Mouse (Mus musculus) MEL (cell line): ENCODE measurements at regions not wholly inside any gene's neighbourhood (a gene's known extent, or its start where the extent isn't known, plus 50 kb on each side); places are given as distances from the start of the nearest gene placed in this dataset.
A peak's percentile ranks its signal among the peaks of the same experiment; 100 is the strongest.

Experiments
- DNase-seq: peaks from one replicate; pipeline ENCODE4 v3.0.0; 2011; ENCODE audit warnings: low read depth, low spot score
- H3K27ac ChIP-seq: 2 replicates; pipeline ENCODE4 v1.5.1; 2012; ENCODE audit warnings: low read depth, mild to moderate bottlenecking, control low read depth, low read length, moderate library complexity; ENCODE audit not compliant: control insufficient read depth
- H3K27me3 ChIP-seq, 2 experiments: fragments of 150-350 bp in 1 of 2; sonication (generic) in 1 of 2; 2 replicates each; pipeline ENCODE4 v1.6.1; 2012; ENCODE audit warnings: low read length in 2 of 2, mild to moderate bottlenecking in 2 of 2, improper control_type of control experiment in 1 of 2, moderate library complexity in 1 of 2; ENCODE audit not compliant: insufficient read depth in 2 of 2, control insufficient read depth in 1 of 2
- H3K36me3 ChIP-seq, 2 experiments: 2 replicates each; pipeline ENCODE4 v1.6.1; 2012 to 2014; ENCODE audit warnings: low read length in 2 of 2, improper control_type of control experiment in 1 of 2, inconsistent platforms in 1 of 2, mild to moderate bottlenecking in 1 of 2; ENCODE audit not compliant: insufficient read depth in 2 of 2, control insufficient read depth in 1 of 2
- H3K4me1 ChIP-seq, 2 experiments: fragments of 150-350 bp in 1 of 2; sonication (generic) in 1 of 2; 2 replicates each; pipeline ENCODE4 v1.6.1; 2012; ENCODE audit warnings: low read length in 2 of 2, improper control_type of control experiment in 1 of 2, mild to moderate bottlenecking in 1 of 2; ENCODE audit not compliant: insufficient read depth in 2 of 2, control insufficient read depth in 1 of 2
- H3K4me3 ChIP-seq, 2 experiments: fragments of 150-350 bp in 1 of 2; sonication (generic) in 1 of 2; 2 replicates each; pipeline ENCODE4 v1.5.1; 2012; ENCODE audit warnings: low read depth in 2 of 2, low read length in 2 of 2, mild to moderate bottlenecking in 2 of 2, moderate library complexity in 2 of 2, control low read depth in 1 of 2, improper control_type of control experiment in 1 of 2; ENCODE audit not compliant: control insufficient read depth in 1 of 2, insufficient read depth in 1 of 2
- H3K79me2 ChIP-seq: 2 replicates; pipeline ENCODE4 v1.6.1; 2012; ENCODE audit warnings: mild to moderate bottlenecking, low read length, moderate library complexity; ENCODE audit not compliant: control insufficient read depth, poor library complexity, insufficient read depth
- H3K9ac ChIP-seq: 2 replicates; pipeline ENCODE4 v1.6.1; 2012; ENCODE audit warnings: low read depth, mild to moderate bottlenecking, control low read depth, low read length, moderate library complexity; ENCODE audit not compliant: control insufficient read depth, poor library complexity, severe bottlenecking
- H3K9me3 ChIP-seq: fragments of 150-350 bp; sonication (generic); replicated peaks from 2 replicates; pipeline ENCODE4 v1.6.1; 2012; ENCODE audit warnings: mild to moderate bottlenecking, low read length, improper control_type of control experiment, moderate library complexity; ENCODE audit not compliant: insufficient read depth
- CHD1 ChIP-seq: IDR thresholded peaks from 2 replicates; pipeline ENCODE4 v1.6.1; 2012; ENCODE audit warnings: low read depth, mild to moderate bottlenecking, inconsistent platforms, low read length, improper control_type of control experiment
- CTCF ChIP-seq, 3 experiments: IDR thresholded peaks in 2 of 3; conservative IDR thresholded peaks in 1 of 3; 2 replicates each; pipeline ENCODE4 v1.5.1; 2011 to 2012; ENCODE audit warnings: low read length in 3 of 3, low read depth in 2 of 3, mild to moderate bottlenecking in 2 of 3, improper control_type of control experiment in 1 of 3, inconsistent platforms in 1 of 3, mixed read lengths in 1 of 3, moderate library complexity in 1 of 3; ENCODE audit not compliant: control insufficient read depth in 1 of 3, insufficient read depth in 1 of 3, poor library complexity in 1 of 3, severe bottlenecking in 1 of 3
- E2F4 ChIP-seq: IDR thresholded peaks from 2 replicates; pipeline ENCODE4 v1.6.1; 2011; ENCODE audit warnings: low read depth, low read length, improper control_type of control experiment, borderline replicate concordance
- GATA1 ChIP-seq: IDR thresholded peaks from 2 replicates; pipeline ENCODE4 v1.6.1; 2011; ENCODE audit warnings: low read depth, low read length, improper control_type of control experiment
- HCFC1 ChIP-seq: IDR thresholded peaks from 2 replicates; pipeline ENCODE4 v1.6.1; 2012; ENCODE audit warnings: low read depth, mild to moderate bottlenecking, inconsistent platforms, low read length, improper control_type of control experiment, moderate library complexity
- KAT2A ChIP-seq: conservative IDR thresholded peaks from 2 replicates; pipeline ENCODE4 v1.6.1; 2012; ENCODE audit warnings: low read depth, low read length, improper control_type of control experiment, inconsistent platforms
- MAZ ChIP-seq: IDR thresholded peaks from 2 replicates; pipeline ENCODE4 v1.6.1; 2012; ENCODE audit warnings: low read depth, mild to moderate bottlenecking, inconsistent platforms, low read length, improper control_type of control experiment
- NELFE ChIP-seq: IDR thresholded peaks from 2 replicates; pipeline ENCODE4 v1.6.1; 2011; ENCODE audit warnings: low read depth, low read length, improper control_type of control experiment
- POLR2A ChIP-seq, 2 experiments: IDR thresholded peaks; 2 replicates each; pipeline ENCODE4 v1.6.1; 2011 to 2012; ENCODE audit warnings: low read length in 2 of 2, mild to moderate bottlenecking in 2 of 2, control low read depth in 1 of 2, improper control_type of control experiment in 1 of 2, low read depth in 1 of 2, moderate library complexity in 1 of 2; ENCODE audit not compliant: control insufficient read depth in 1 of 2, insufficient read depth in 1 of 2, poor library complexity in 1 of 2
- POLR2AphosphoS2 ChIP-seq: IDR thresholded peaks from 2 replicates; pipeline ENCODE4 v1.6.1; 2011; ENCODE audit warnings: low read length, improper control_type of control experiment
- RAD21 ChIP-seq: IDR thresholded peaks from 2 replicates; pipeline ENCODE4 v1.6.1; 2011; ENCODE audit warnings: mild to moderate bottlenecking, low read depth, low read length, improper control_type of control experiment
- RCOR1 ChIP-seq: IDR thresholded peaks from 2 replicates; pipeline ENCODE4 v1.6.1; 2012; ENCODE audit warnings: low read depth, mild to moderate bottlenecking, inconsistent platforms, low read length, improper control_type of control experiment
- SMC3 ChIP-seq: IDR thresholded peaks from 2 replicates; pipeline ENCODE4 v1.6.1; 2011; ENCODE audit warnings: low read depth, low read length, improper control_type of control experiment
- TBP ChIP-seq: IDR thresholded peaks from 2 replicates; pipeline ENCODE4 v1.8.0; 2011; ENCODE audit warnings: low read depth, low read length, improper control_type of control experiment
- UBTF ChIP-seq: IDR thresholded peaks from 2 replicates; pipeline ENCODE4 v1.6.1; 2012; ENCODE audit warnings: low read depth, mild to moderate bottlenecking, inconsistent platforms, low read length, improper control_type of control experiment, moderate library complexity, borderline replicate concordance; ENCODE audit not compliant: insufficient read depth
- USF2 ChIP-seq, 2 experiments: IDR thresholded peaks; 2 replicates each; pipeline ENCODE4 v1.6.1; 2011 to 2012; ENCODE audit warnings: improper control_type of control experiment in 2 of 2, low read length in 2 of 2, borderline replicate concordance in 1 of 2, inconsistent platforms in 1 of 2, low read depth in 1 of 2, mild to moderate bottlenecking in 1 of 2; ENCODE audit not compliant: insufficient read depth in 1 of 2
- ZC3H11A ChIP-seq: IDR thresholded peaks from 2 replicates; pipeline ENCODE4 v1.6.1; 2012; ENCODE audit warnings: low read depth, mild to moderate bottlenecking, inconsistent platforms, low read length, improper control_type of control experiment
- ZMIZ1 ChIP-seq: IDR thresholded peaks from 2 replicates; pipeline ENCODE4 v1.6.1; 2012; ENCODE audit warnings: low read depth, mild to moderate bottlenecking, inconsistent platforms, low read length, improper control_type of control experiment, moderate library complexity
- ZNF384 ChIP-seq: IDR thresholded peaks from 2 replicates; pipeline ENCODE4 v1.6.1; 2012; ENCODE audit warnings: low read depth, mild to moderate bottlenecking, inconsistent platforms, low read length, improper control_type of control experiment

DNA sequence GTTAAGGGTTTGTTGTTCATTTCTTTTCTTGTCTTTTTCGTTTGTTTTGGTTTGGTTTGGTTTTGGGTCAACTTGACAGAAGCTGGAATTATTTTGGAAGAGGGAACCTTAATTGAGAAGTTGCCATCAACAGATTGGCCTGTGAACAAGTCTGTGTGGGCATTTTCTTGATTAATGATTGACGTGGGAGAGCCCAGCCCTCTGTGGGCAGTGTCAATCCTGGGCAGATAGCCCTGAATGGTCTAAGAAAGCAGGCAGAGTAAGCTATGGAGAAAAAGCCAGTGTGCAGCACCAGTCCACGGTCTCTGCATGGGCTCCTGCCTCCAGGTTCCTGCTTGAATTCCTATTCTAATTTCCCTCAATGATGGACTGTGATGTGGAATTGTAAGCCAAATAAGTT lies 1031.4 kb downstream of the 9330182O14Rik start:
- no peak overlapping the region for H3K4me3 ChIP-seq
- no peaks in the 10 kb centered on the region for H3K9me3 ChIP-seq
- H3K36me3 ChIP-seq, result no peaks in the 10 kb centered on the region
- TF ChIP-seq POLR2A (IDR thresholded peaks at IDR 0.05; ENCODE audit: control insufficient read depth in 1 of 2, insufficient read depth in 1 of 2, low read depth in 1 of 2, low read length in 2 of 2, poor library complexity in 1 of 2) (no peak), HCFC1 (no peak), ZMIZ1 (no peak), TBP (no peak)
- peaks cover 0 to 4% of the 10 kb centered on the region in 2 experiments; a peak in 1 of 4 replicates for H3K4me1 ChIP-seq
- no peak overlapping the region for H3K9ac ChIP-seq
- H3K79me2 ChIP-seq, result no peaks in the 10 kb centered on the region
- no peak overlapping the region for H3K27ac ChIP-seq
- peaks cover 0 to 2% of the 10 kb centered on the region in 2 experiments; a peak in 1 of 4 replicates for H3K27me3 ChIP-seq
- DNase-seq, result no peak

DNA sequence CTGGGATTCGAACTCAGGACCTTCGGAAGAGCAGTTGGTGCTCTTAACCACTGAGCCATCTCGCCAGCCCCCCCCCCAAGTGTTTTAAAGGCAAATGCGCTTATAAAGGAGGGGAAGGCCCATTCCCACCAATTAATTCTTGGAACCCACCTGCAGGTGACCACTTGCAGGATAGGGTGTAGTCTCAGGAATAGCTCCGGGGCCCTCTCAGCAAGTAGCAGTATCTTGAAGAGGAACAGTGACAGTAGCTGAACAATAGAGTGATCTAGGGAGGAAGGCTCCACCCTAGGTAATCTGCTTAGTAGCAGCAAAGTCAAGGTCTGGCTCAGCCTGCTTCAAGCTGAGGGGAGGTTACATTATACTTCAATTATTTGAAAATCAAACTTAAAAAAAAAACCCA lies 1056.6 kb downstream of the 9330182O14Rik start:
- Histone ChIP-seq H3K4me1 (no peaks in the 10 kb centered on the region), H3K27me3 (0 out of 4 replicates have a peak, but pooled peaks cover 0 to 1% of the 10 kb centered on the region in 2 experiments), H3K4me3 (no peak overlapping the region), H3K27ac (no peak overlapping the region), H3K9me3 (no peaks in the 10 kb centered on the region), H3K79me2 (no peaks in the 10 kb centered on the region), H3K9ac (no peak overlapping the region), H3K36me3 (no peaks in the 10 kb centered on the region)
- TF ChIP-seq ZNF384 (no peak), UBTF (no peak), NELFE (no peak), E2F4 (no peak), MAZ (no peak), CTCF (IDR thresholded peaks at IDR 0.05 in 2 of 3, conservative IDR thresholded peaks at IDR 0.05 in 1 of 3; ENCODE audit: control insufficient read depth in 1 of 3, insufficient read depth in 1 of 3, low read depth in 2 of 3, low read length in 3 of 3, poor library complexity in 1 of 3, severe bottlenecking in 1 of 3) (no peak), CHD1 (no peak), KAT2A (no peak), RCOR1 (no peak), USF2 (IDR thresholded peaks at IDR 0.05; ENCODE audit: borderline replicate concordance in 1 of 2, insufficient read depth in 1 of 2, low read depth in 1 of 2, low read length in 2 of 2) (no peak)
- no peak for DNase-seq

DNA sequence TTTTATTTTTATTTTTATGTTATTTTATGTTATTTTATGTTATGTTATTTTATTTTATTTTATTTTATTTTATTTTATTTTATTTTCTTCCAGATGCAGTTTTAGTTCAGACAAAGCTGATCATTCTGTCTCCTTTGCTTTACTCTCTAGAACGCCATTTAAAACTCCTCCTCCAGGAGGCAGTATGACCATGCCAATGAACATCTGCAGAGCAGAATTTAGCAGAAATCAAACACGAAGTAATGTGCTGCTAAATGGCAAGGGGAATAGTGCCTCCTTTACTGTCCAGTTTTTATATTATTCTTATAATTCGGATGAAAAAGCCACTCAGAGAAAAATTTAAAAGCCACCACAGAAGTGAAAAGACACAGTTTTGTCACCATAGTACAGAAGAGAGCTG lies 1059.1 kb downstream of the 9330182O14Rik start:
- DNase-seq, result peak; percentile 12
- no peaks in the 10 kb centered on the region for H3K4me1 ChIP-seq
- H3K79me2 ChIP-seq, result no peaks in the 10 kb centered on the region

More for the DNA sequence above, 1059.1 kb downstream of the 9330182O14Rik start:
- H3K9ac ChIP-seq, result no peak overlapping the region
- H3K9me3 ChIP-seq, result no peaks in the 10 kb centered on the region
- 0 out of 4 replicates have a peak, but pooled peaks cover 0 to 1% of the 10 kb centered on the region in 2 experiments for H3K27me3 ChIP-seq
- no peaks in the 10 kb centered on the region for H3K36me3 ChIP-seq
- H3K4me3 ChIP-seq, result no peak overlapping the region
- peak; percentile 49 for TF ChIP-seq RAD21
- TF ChIP-seq GATA1, result no peak
- peak in 1 of 3 experiments; percentile 52; a peak in 2 of 6 replicates for TF ChIP-seq CTCF (IDR thresholded peaks at IDR 0.05 in 2 of 3, conservative IDR thresholded peaks at IDR 0.05 in 1 of 3; ENCODE audit: control insufficient read depth in 1 of 3, insufficient read depth in 1 of 3, low read depth in 2 of 3, low read length in 3 of 3, poor library complexity in 1 of 3, severe bottlenecking in 1 of 3)
- no peak for TF ChIP-seq NELFE
- peak; percentile 54 for TF ChIP-seq SMC3
- peak; percentile 45 for TF ChIP-seq ZC3H11A
- no peak for TF ChIP-seq POLR2AphosphoS2
- H3K27ac ChIP-seq, result no peak overlapping the region
